Mouse (Mus musculus): ENCODE data around the gene Olfr350.

Gene Olfr350

GRCm38 (mm10) chr2:36846010-36846409 is at the start of gene Olfr350:
Gene Olfr350, plus strand, starts transcription at chr2:36846310.
- no peak for DNase-seq

- no peak for DNase-seq
These were observed 29.2 kb upstream of the Olfr350 start, which contains the start of gene Olfr3 for GRCm38 (mm10) chr2:36816932-36817331. Gene Olfr3, minus strand, starts transcription at chr2:36817032.

GRCm38 (mm10) chr2:36862560-36862959 is 16.4 kb downstream of the Olfr350 start, which contains the start of gene Olfr351:
Gene Olfr351, minus strand, starts transcription at chr2:36862660.
- no peak for DNase-seq

GRCm38 (mm10) chr2:36868160-36868559 is 22.1 kb downstream of the Olfr350 start, which contains the start of gene Olfr352:
Gene Olfr352, plus strand, starts transcription at chr2:36868460.
- DNase-seq, result no peak

- DNase-seq, result no peak
These were observed 46.7 kb downstream of the Olfr350 start, which contains the start of gene Olfr353 for GRCm38 (mm10) chr2:36892836-36893235. Gene Olfr353, minus strand, starts transcription at chr2:36892936.

- no peak for DNase-seq
These were observed 51.0 kb downstream of the Olfr350 start for GRCm38 (mm10) chr2:36897114-36897513.
